Mouse (Mus musculus) cortical plate, adult 2 months (tissue): ENCODE measurements around the gene Ppp6r3.

ENCODE experiments used
- CTCF ChIP-seq: fragments of 200-500 bp; IDR thresholded peaks from 2 replicates; pipeline ENCODE4 v1.5.1; 2011; ENCODE audit warnings: mild to moderate bottlenecking, control low read depth, low read length; ENCODE audit not compliant: insufficient read depth; ENCODE audit errors: extremely low read depth
- POLR2A ChIP-seq: fragments of 200-500 bp; IDR thresholded peaks from 2 replicates; pipeline ENCODE4 v1.6.1; 2011; ENCODE audit warnings: mild to moderate bottlenecking, low read length, control low read depth; ENCODE audit not compliant: insufficient read depth; ENCODE audit errors: extremely low read depth

GRCm38 (mm10) chr19:3554785-3555184 lies 20.8 kb downstream of the Ppp6r3 start:
- no peak for TF ChIP-seq POLR2A
- TF ChIP-seq CTCF: no peak
